Mouse (Mus musculus) liver, adult 2 months (tissue): ENCODE results near the gene Tas2r104. TPM values are rescaled to one million over a fixed set of nuclear protein-coding genes. Genes with fewer than 3 reads are reported as not detected.
A peak's percentile ranks its signal among the peaks of the same experiment; 100 is the strongest.

Source experiments
- DNase-seq: peaks from one replicate; pipeline ENCODE4 v3.0.0-alpha.2; 2011; ENCODE audit warnings: low read depth, low spot score; ENCODE audit errors: extremely low read depth
- H3K27ac ChIP-seq: fragments of 200-500 bp; replicated peaks from 2 replicates; pipeline ENCODE4 v1.5.1; 2012; ENCODE audit warnings: low read depth, mild to moderate bottlenecking, control low read depth, inconsistent platforms, low read length; ENCODE audit not compliant: insufficient read depth
- H3K27me3 ChIP-seq: fragments of 200-500 bp; 2 replicates; pipeline ENCODE4 v1.6.1; 2012; ENCODE audit warnings: mild to moderate bottlenecking, moderate library complexity, low read length, inconsistent platforms; ENCODE audit not compliant: control insufficient read depth, insufficient read depth
- H3K36me3 ChIP-seq: fragments of 200-500 bp; 2 replicates; pipeline ENCODE4 v1.6.1; 2012; ENCODE audit warnings: low read length, inconsistent platforms; ENCODE audit not compliant: control insufficient read depth, insufficient read depth
- H3K4me1 ChIP-seq: fragments of 200-500 bp; 2 replicates; pipeline ENCODE4 v1.6.1; 2011; ENCODE audit warnings: low read length; ENCODE audit not compliant: control insufficient read depth, insufficient read depth
- H3K4me3 ChIP-seq: fragments of 200-500 bp; 2 replicates; pipeline ENCODE4 v1.5.1; 2011; ENCODE audit warnings: low read depth, mild to moderate bottlenecking, control low read depth, low read length, moderate library complexity; ENCODE audit not compliant: insufficient read depth
- H3K79me2 ChIP-seq: fragments of 200-500 bp; 2 replicates; pipeline ENCODE4 v1.6.1; 2012; ENCODE audit warnings: inconsistent platforms, mild to moderate bottlenecking, low read length, moderate library complexity; ENCODE audit not compliant: control insufficient read depth, insufficient read depth
- H3K9ac ChIP-seq: fragments of 200-500 bp; 2 replicates; pipeline ENCODE4 v1.6.1; 2012; ENCODE audit warnings: low read depth, mild to moderate bottlenecking, control low read depth, inconsistent platforms, low read length
- CTCF ChIP-seq: fragments of 200-500 bp; IDR thresholded peaks from 2 replicates; pipeline ENCODE4 v1.5.1; 2011; ENCODE audit warnings: low read depth, low read length, control low read depth
- POLR2A ChIP-seq: fragments of 200-500 bp; IDR thresholded peaks from 2 replicates; pipeline ENCODE4 v1.6.1; 2011; ENCODE audit warnings: low read length, control low read depth; ENCODE audit not compliant: insufficient read depth; ENCODE audit errors: extremely low read depth
- WGBS: fragments of 180-500 bp; shearing (Covaris S2); methylation state at CpG from one replicate; pipeline ENCODE4 v1.1.7; 2018; 5-methylcytosine and 5-hydroxymethylcytosine counted together
- polyA plus RNA-seq: library from polyadenylated mRNA; depleted of rRNA; stranded (reverse); fragments of >200 nt; gene quantifications from 2 replicates; pipeline ENCODE4 v1.2.3, GENCODE M21; 2012; rRNA removed
- total RNA-seq: library from RNA; depleted of rRNA; stranded (reverse); fragments of >200 nt; gene quantifications from 2 replicates; pipeline ENCODE4 v1.2.3, GENCODE M21; 2014; rRNA removed

The Tas2r104 gene
- total RNA-seq (not detected in 2 replicates), polyA plus RNA-seq (not detected in 2 replicates)

DNA sequence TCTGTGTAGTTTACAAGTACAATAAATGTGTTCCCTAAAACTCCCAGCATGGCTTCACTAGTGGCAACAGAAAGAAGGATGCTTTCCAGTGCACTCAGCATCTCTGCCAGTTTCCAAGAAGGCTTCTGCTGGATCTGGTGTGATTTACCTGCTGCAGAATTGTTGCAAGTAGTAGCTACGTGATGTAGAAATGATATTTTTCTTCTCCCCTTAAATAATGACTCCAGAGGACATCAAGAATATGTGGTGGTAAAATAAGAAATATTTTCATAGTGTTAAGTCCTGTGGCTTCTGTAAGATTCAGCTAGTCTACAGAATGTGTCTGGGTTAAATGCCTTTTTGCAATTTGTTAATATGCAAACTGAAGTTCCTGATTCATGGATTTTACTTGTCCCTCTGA lies at the start of gene Tas2r104:
TSS of gene Tas2r104 (minus strand) at position 101 of the 400 bp plus-strand sequence.
- WGBS = 59% methylated on average over 1 of the region's 1 CpGs

DNA sequence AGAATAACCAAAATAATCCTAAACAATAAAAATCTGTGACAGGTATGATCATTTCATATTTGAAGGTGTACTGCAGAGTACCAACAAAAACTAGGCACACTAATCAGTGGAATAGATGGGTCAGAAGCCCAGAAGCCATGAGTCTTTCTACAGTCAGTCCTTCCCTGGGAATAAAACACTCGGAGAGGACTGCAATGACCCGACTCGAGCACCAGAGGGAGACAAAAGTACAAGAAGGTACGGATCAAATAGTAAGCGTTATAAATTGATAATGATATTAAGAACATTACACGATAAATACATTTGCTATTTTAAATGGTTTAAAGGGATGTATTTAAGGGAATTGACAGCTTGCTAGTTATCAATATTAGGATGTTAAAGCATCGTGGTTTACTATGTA lies 27.3 kb upstream of the Tas2r104 start:
- DNase-seq = peak; percentile 4
- H3K4me1 ChIP-seq = no peaks in the 10 kb centered on the region
- no peaks in the 10 kb centered on the region for H3K79me2 ChIP-seq
- no peak overlapping the region for H3K27ac ChIP-seq
- TF ChIP-seq CTCF = no peak
- no peak for TF ChIP-seq POLR2A
- H3K27me3 ChIP-seq = no peaks in the 10 kb centered on the region
- H3K9ac ChIP-seq = no peak overlapping the region
- no peaks in the 10 kb centered on the region for H3K36me3 ChIP-seq
- H3K4me3 ChIP-seq = no peak overlapping the region
- WGBS = 33% methylated on average over 7 of the region's 7 CpGs

More for the DNA sequence above, at the start of gene Tas2r104:
- no peak for DNase-seq
- H3K27me3 ChIP-seq = no peaks in the 10 kb centered on the region
- H3K36me3 ChIP-seq = no peaks in the 10 kb centered on the region
- H3K79me2 ChIP-seq = no peaks in the 10 kb centered on the region
- H3K9ac ChIP-seq = no peak within 1 kb of the TSS
- H3K4me3 ChIP-seq = no peak within 1 kb of the TSS
- TF ChIP-seq CTCF (no peak), POLR2A (no peak)
- no peaks in the 10 kb centered on the region for H3K4me1 ChIP-seq
- H3K27ac ChIP-seq = no peak within 1 kb of the TSS

DNA sequence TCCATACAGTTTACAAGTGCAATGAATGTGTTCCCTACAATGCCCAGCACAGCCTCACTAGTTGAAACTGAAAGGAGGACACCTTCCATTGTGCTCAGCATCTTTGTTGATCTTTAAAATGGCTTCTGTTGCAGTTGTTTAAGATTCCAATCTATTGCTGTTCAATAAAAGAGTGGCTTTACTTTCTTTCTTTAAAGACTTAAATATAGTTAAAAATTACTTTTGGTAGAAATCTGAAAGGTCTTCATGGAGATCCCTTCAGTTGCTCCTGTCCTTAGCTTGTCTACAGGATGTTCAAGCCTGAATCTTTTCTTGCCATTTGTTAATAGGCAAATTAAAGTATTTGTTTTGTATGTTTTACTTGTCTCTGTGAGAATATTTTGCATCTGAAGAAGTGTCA lies 4.4 kb upstream of the Tas2r104 start, which contains the start of gene Tas2r114:
TSS of gene Tas2r114 (minus strand) at position 101 of the 400 bp plus-strand sequence.
- no peak within 1 kb of the TSS for H3K9ac ChIP-seq
- H3K27me3 ChIP-seq = no peaks in the 10 kb centered on the region
- no peaks in the 10 kb centered on the region for H3K79me2 ChIP-seq
- TF ChIP-seq POLR2A (no peak), CTCF (no peak)
- H3K36me3 ChIP-seq = no peaks in the 10 kb centered on the region
- H3K4me1 ChIP-seq = no peaks in the 10 kb centered on the region
- no peak within 1 kb of the TSS for H3K27ac ChIP-seq
- no peak within 1 kb of the TSS for H3K4me3 ChIP-seq
- no peak for DNase-seq

- DNase-seq = no peak
- Histone ChIP-seq H3K27ac (no peak within 1 kb of the TSS), H3K4me1 (no peaks in the 10 kb centered on the region), H3K9ac (no peak within 1 kb of the TSS), H3K36me3 (no peaks in the 10 kb centered on the region), H3K4me3 (no peak within 1 kb of the TSS), H3K79me2 (no peaks in the 10 kb centered on the region), H3K27me3 (no peaks in the 10 kb centered on the region)
- 83% methylated on average over 1 of the region's 1 CpGs for WGBS
- TF ChIP-seq POLR2A (no peak), CTCF (no peak)
These were observed 1.9 kb upstream of the Tas2r104 start, which contains the start of gene Tas2r105 for GRCm38 (mm10) chr6:131687395-131687794. Tas2r105 (minus strand) TSS chr6:131687495.

DNA sequence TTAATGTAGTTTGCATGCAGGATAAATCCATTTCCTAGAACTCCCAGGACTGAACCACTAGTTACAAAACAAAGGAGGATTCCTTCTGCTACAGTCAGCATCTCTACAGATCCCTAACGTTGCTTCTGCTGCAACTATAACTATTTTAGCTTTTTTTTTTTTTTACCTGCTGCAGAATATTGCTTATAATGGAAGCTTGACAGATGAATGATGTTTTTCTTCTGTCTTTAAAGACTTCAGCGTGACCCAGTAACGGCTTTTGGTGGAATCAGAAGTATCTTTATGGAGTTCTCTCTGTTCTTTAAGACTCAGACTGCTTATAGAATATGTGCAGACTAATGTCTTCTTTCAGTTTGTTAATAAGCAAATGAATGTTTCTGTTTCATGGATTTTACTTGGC lies 6.8 kb downstream of the Tas2r104 start, which contains the start of gene Tas2r106:
TSS of gene Tas2r106 (minus strand) at position 101 of the 400 bp plus-strand sequence.
- 61% methylated on average over 3 of the region's 3 CpGs for WGBS

DNA sequence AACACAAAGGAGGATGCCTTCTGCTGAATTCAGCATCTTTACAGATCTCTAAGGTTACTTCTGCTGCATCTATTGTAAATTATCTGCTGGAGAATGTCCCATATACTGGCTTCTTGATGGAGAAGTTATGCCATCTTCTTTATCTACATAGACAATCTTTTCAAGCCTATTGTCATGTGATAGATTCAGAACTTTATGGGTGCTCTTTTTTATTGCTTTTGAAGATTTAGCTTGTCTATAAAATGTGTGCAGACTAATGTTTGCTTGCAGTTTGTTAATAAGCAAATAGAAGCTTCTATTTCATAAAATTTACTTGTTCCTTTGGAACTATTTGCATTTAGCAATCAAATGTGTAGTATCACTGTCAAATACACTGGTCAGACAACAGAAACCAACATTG lies 25.5 kb downstream of the Tas2r104 start, which contains the start of gene Tas2r107:
TSS of gene Tas2r107 (minus strand) at position 101 of the 400 bp plus-strand sequence.
- TF ChIP-seq CTCF (no peak), POLR2A (no peak)
- Histone ChIP-seq H3K9ac (no peak within 1 kb of the TSS), H3K27me3 (no peaks in the 10 kb centered on the region), H3K27ac (no peak within 1 kb of the TSS), H3K79me2 (no peaks in the 10 kb centered on the region), H3K4me3 (no peak within 1 kb of the TSS), H3K4me1 (no peaks in the 10 kb centered on the region), H3K36me3 (no peaks in the 10 kb centered on the region)
- DNase-seq = no peak

More for the DNA sequence above, 6.8 kb downstream of the Tas2r104 start, which contains the start of gene Tas2r106:
- TF ChIP-seq POLR2A = no peak
- no peak for TF ChIP-seq CTCF
- Histone ChIP-seq H3K27me3 (no peaks in the 10 kb centered on the region), H3K79me2 (no peaks in the 10 kb centered on the region), H3K27ac (no peak within 1 kb of the TSS), H3K9ac (no peak within 1 kb of the TSS), H3K4me1 (no peaks in the 10 kb centered on the region), H3K36me3 (no peaks in the 10 kb centered on the region), H3K4me3 (no peak within 1 kb of the TSS)
- DNase-seq = no peak

Other genes with a start within 250 kb of the Tas2r104 start
- not detected in 2 replicates for gene 5430401F13Rik, start 199.3 kb downstream of the Tas2r104 start, total RNA-seq
- gene 5430401F13Rik, start 199.3 kb downstream of the Tas2r104 start, polyA plus RNA-seq = not detected in 2 replicates
- gene Gm6619, start 199.3 kb downstream of the Tas2r104 start, total RNA-seq = not detected in 2 replicates
- not detected in 2 replicates for gene Gm6619, start 199.3 kb downstream of the Tas2r104 start, polyA plus RNA-seq
- not detected in 2 replicates for gene Tas2r130, start 54.8 kb downstream of the Tas2r104 start, total RNA-seq
- gene Tas2r130, start 54.8 kb downstream of the Tas2r104 start, polyA plus RNA-seq = not detected in 2 replicates
- gene Tas2r107, start 25.6 kb downstream of the Tas2r104 start, total RNA-seq = not detected in 2 replicates
- not detected in 2 replicates for gene Tas2r107, start 25.6 kb downstream of the Tas2r104 start, polyA plus RNA-seq
- gene Tas2r106, start 6.9 kb downstream of the Tas2r104 start, total RNA-seq = not detected in 2 replicates
- not detected in 2 replicates for gene Tas2r106, start 6.9 kb downstream of the Tas2r104 start, polyA plus RNA-seq
- gene Tas2r105, start 1.8 kb upstream of the Tas2r104 start, total RNA-seq = not detected in 2 replicates
- not detected in 2 replicates for gene Tas2r105, start 1.8 kb upstream of the Tas2r104 start, polyA plus RNA-seq
- not detected in 2 replicates for gene Tas2r114, start 4.3 kb upstream of the Tas2r104 start, total RNA-seq
- not detected in 2 replicates for gene Tas2r114, start 4.3 kb upstream of the Tas2r104 start, polyA plus RNA-seq